Mouse (Mus musculus) heart, embryonic 11.5 days (tissue): ENCODE data around the gene Ubr3. TPM values are rescaled to one million over a fixed set of nuclear protein-coding genes. Genes with fewer than 3 reads are reported as not detected.
"Not testable (repeated sequence)": the region's sequence is repeated elsewhere in the genome, so short reads cannot be mapped to it uniquely, and the experiment has no call there.

Experiments used
- ATAC-seq: fragments of 200-750 bp; cut with Nextera tagmentation; replicated peaks from 2 replicates; pipeline ENCODE4 v1.8.0; 2017; ENCODE audit warnings: moderate library complexity; ENCODE audit not compliant: insufficient number of reproducible peaks, low FRiP score, low TSS enrichment
- H3K27ac ChIP-seq: fragments of 300-500 bp; sonication (generic); 2 replicates; pipeline ENCODE4 v1.5.1; 2014; ENCODE audit warnings: mild to moderate bottlenecking, low read depth, low read length
- H3K27me3 ChIP-seq: fragments of 300-500 bp; sonication (generic); 2 replicates; pipeline ENCODE4 v1.6.1; 2014; ENCODE audit warnings: mild to moderate bottlenecking, low read length, mixed read lengths; ENCODE audit not compliant: control insufficient read depth, insufficient read depth
- H3K36me3 ChIP-seq: fragments of 300-500 bp; sonication (generic); 2 replicates; pipeline ENCODE4 v1.6.1; 2014; ENCODE audit warnings: mild to moderate bottlenecking, low read length, moderate library complexity, mixed read lengths; ENCODE audit not compliant: control insufficient read depth, insufficient read depth
- H3K4me1 ChIP-seq: fragments of 300-500 bp; sonication (generic); 2 replicates; pipeline ENCODE4 v1.6.1; 2014; ENCODE audit warnings: low read length; ENCODE audit not compliant: control insufficient read depth, insufficient read depth
- H3K4me2 ChIP-seq: fragments of 300-500 bp; sonication (generic); 2 replicates; pipeline ENCODE4 v1.6.1; 2014; ENCODE audit warnings: mild to moderate bottlenecking, moderate library complexity
- H3K4me3 ChIP-seq: fragments of 300-500 bp; sonication (generic); 2 replicates; pipeline ENCODE4 v1.5.1; 2014; ENCODE audit warnings: low read depth, low read length
- H3K9ac ChIP-seq: fragments of 300-500 bp; sonication (generic); 2 replicates; pipeline ENCODE4 v1.6.1; 2014; ENCODE audit warnings: mild to moderate bottlenecking, low read depth, low read length, moderate library complexity
- H3K9me3 ChIP-seq: fragments of 300-500 bp; sonication (generic); replicated peaks from 2 replicates; pipeline ENCODE4 v1.6.1; 2016; ENCODE audit warnings: low read length; ENCODE audit not compliant: control insufficient read depth
- WGBS: fragments of 180-500 bp; shearing (Covaris S2); extraction: QIAGEN DNeasy Blood & Tissue Kit; methylation state at CpG from one replicate; pipeline ENCODE4 v1.1.7; 2014; ENCODE audit not compliant: insufficient replicate concordance; 5-methylcytosine and 5-hydroxymethylcytosine counted together
- polyA plus RNA-seq: library from polyadenylated mRNA; unstranded; fragments of >200 nt; fragmentation: Nextera tagmentation; extraction: Ambion mirVana; gene quantifications from 2 replicates; pipeline ENCODE4 v1.2.1, GENCODE M21; 2014

Ubr3 gene
- polyA plus RNA-seq, 1 experiment from 2014 or later = 13.8 TPM

- 58% methylated on average over 2 of the region's 2 CpGs for WGBS
- no peak for ATAC-seq
- Histone ChIP-seq H3K36me3 (peaks cover 12% of the 10 kb centered on the region), H3K27ac (no peak overlapping the region), H3K9ac (no peak overlapping the region), H3K9me3 (no peaks in the 10 kb centered on the region), H3K4me2 (no peak overlapping the region), H3K4me3 (no peak overlapping the region), H3K4me1 (no peaks in the 10 kb centered on the region), H3K27me3 (no peaks in the 10 kb centered on the region)
These were observed 93.6 kb downstream of the Ubr3 start for GRCm38 (mm10) chr2:69990647-69991046.

- not testable (repeated sequence) for H3K4me2 ChIP-seq, H3K4me3 ChIP-seq, H3K27ac ChIP-seq, H3K9me3 ChIP-seq, H3K27me3 ChIP-seq, H3K9ac ChIP-seq, H3K4me1 ChIP-seq, ATAC-seq
- peaks cover 11% of the 10 kb centered on the region for H3K36me3 ChIP-seq
- WGBS = 82% methylated on average over 3 of the region's 3 CpGs
These were observed 97.2 kb downstream of the Ubr3 start for GRCm38 (mm10) chr2:69994082-69994736.

DNA sequence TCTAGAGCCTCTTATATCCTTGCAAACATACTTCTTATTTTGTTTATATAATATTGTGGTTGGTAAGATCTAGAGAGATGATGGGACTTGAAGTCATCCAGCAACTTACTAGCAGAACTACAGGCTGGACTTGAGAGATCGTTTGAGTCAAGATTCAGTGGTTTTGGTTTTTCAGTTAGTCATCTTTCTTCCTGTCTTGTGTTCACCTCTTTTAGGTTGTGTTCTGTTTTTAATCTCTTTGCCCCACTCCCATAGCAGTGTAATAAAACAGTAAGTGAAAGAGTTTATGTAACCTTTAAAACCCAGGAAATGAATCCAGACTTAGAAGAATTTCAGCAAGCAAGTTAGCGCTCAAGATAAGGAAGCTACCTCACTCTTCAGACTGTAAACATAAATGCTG lies 97.7 kb downstream of the Ubr3 start:
- Histone ChIP-seq H3K9me3 (no peaks in the 10 kb centered on the region), H3K9ac (no peak overlapping the region), H3K4me1 (no peaks in the 10 kb centered on the region), H3K27me3 (no peaks in the 10 kb centered on the region), H3K4me2 (no peak overlapping the region), H3K4me3 (no peak overlapping the region), H3K36me3 (peaks cover 7% of the 10 kb centered on the region), H3K27ac (no peak overlapping the region)
- WGBS = 73% methylated on average over 2 of the region's 2 CpGs
- ATAC-seq = no peak

- Histone ChIP-seq H3K4me3 (no peak overlapping the region), H3K27ac (no peak overlapping the region), H3K4me1 (no peaks in the 10 kb centered on the region), H3K9me3 (no peaks in the 10 kb centered on the region), H3K9ac (no peak overlapping the region), H3K36me3 (peaks cover 4% of the 10 kb centered on the region; the same call in 1 of the 2 replicates), H3K27me3 (no peaks in the 10 kb centered on the region), H3K4me2 (no peak overlapping the region)
- ATAC-seq = no peak
- WGBS = 71% methylated on average over 7 of the region's 7 CpGs
These were observed 102.2 kb downstream of the Ubr3 start for GRCm38 (mm10) chr2:69999097-69999770.

- H3K27me3 ChIP-seq = no peaks in the 10 kb centered on the region
- H3K9ac ChIP-seq = no peak overlapping the region
- H3K4me3 ChIP-seq = no peak overlapping the region
- H3K27ac ChIP-seq = no peak overlapping the region
- WGBS = 90% methylated on average over 6 of the region's 6 CpGs
- ATAC-seq = no peak
- no peaks in the 10 kb centered on the region for H3K9me3 ChIP-seq
- no peaks in the 10 kb centered on the region for H3K4me1 ChIP-seq
- peaks cover 6% of the 10 kb centered on the region; the same call in 1 of the 2 replicates for H3K36me3 ChIP-seq
- no peak overlapping the region for H3K4me2 ChIP-seq
These were observed 103.3 kb downstream of the Ubr3 start for GRCm38 (mm10) chr2:70000316-70000715.

DNA sequence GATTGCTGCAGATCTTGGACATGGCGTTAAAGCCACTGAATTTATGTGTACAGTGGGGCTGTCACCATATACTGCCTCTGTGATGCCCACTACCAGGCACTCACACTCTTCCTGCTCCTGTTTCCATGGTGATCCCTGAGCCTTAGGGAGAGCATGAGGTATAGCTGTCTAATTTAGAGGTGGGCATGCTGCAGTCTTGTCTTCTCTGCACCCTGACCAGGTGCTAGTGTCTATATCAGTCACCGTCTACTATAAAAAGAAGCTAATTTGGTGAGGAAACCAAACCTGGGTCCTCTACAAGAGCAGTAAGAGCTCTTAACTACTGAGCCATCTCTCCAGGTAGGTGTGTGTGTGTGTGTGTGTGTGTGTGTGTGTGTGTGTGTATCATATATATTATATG lies 109.4 kb downstream of the Ubr3 start:
- WGBS = 97% methylated on average over 2 of the region's 2 CpGs
- ATAC-seq = no peak
- Histone ChIP-seq H3K4me3 (no peak overlapping the region), H3K4me1 (no peaks in the 10 kb centered on the region), H3K9me3 (no peaks in the 10 kb centered on the region), H3K4me2 (no peak overlapping the region), H3K27me3 (no peaks in the 10 kb centered on the region), H3K27ac (no peak overlapping the region), H3K36me3 (peaks cover 3% of the 10 kb centered on the region; the same call in 1 of the 2 replicates), H3K9ac (no peak overlapping the region)

DNA sequence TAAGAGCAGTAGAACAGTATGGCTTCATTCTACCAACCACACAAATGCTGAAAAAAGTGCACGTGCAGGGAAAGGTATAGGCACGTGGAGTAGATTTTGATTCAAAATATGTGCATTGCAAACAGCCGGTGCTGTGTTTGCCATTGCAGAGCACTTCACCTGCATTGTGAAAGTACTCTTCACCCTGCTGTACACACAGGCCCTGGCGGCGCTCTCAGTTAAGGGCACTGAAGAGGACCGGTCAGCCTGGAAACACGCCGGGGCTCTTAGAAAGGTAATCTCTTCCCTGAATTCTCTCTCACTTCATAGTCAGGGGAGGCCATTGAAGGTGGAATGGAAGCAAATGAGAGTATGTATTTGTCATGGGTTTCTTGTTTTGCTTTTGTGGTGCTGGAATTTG lies 115.9 kb downstream of the Ubr3 start:
- peaks cover 1% of the 10 kb centered on the region; the same call in 1 of the 2 replicates for H3K4me1 ChIP-seq
- H3K36me3 ChIP-seq = peaks cover 7% of the 10 kb centered on the region
- H3K4me3 ChIP-seq = no peak overlapping the region
- ATAC-seq = no peak
- no peaks in the 10 kb centered on the region for H3K27me3 ChIP-seq
- H3K4me2 ChIP-seq = no peak overlapping the region
- 93% methylated on average over 8 of the region's 8 CpGs for WGBS
- no peaks in the 10 kb centered on the region for H3K9me3 ChIP-seq
- no peak overlapping the region for H3K9ac ChIP-seq
- no peak overlapping the region for H3K27ac ChIP-seq

GRCm38 (mm10) chr2:70018236-70018635 lies 121.2 kb downstream of the Ubr3 start:
- Histone ChIP-seq H3K4me2 (no peak overlapping the region), H3K4me3 (no peak overlapping the region), H3K4me1 (peaks cover 6% of the 10 kb centered on the region; the same call in 1 of the 2 replicates), H3K36me3 (peaks cover 14% of the 10 kb centered on the region), H3K27ac (peak overlapping the region; percentile 15; the same call in 1 of the 2 replicates), H3K9me3 (no peaks in the 10 kb centered on the region), H3K9ac (no peak overlapping the region), H3K27me3 (no peaks in the 10 kb centered on the region)
- ATAC-seq = no peak
- WGBS = 62% methylated on average over 6 of the region's 6 CpGs

GRCm38 (mm10) chr2:70024454-70024853 lies 127.4 kb downstream of the Ubr3 start:
- H3K4me1 ChIP-seq = no peaks in the 10 kb centered on the region
- no peak for ATAC-seq
- H3K9me3 ChIP-seq = no peaks in the 10 kb centered on the region
- H3K9ac ChIP-seq = no peak overlapping the region
- no peaks in the 10 kb centered on the region for H3K27me3 ChIP-seq
- H3K36me3 ChIP-seq = peaks cover 11% of the 10 kb centered on the region
- no peak overlapping the region for H3K4me3 ChIP-seq
- WGBS = 74% methylated on average over 2 of the region's 2 CpGs
- H3K4me2 ChIP-seq = no peak overlapping the region
- no peak overlapping the region for H3K27ac ChIP-seq
